Mouse (Mus musculus) ES-E14 (cell line): ENCODE data around the gene Serinc2.

Experiments
- HCFC1 ChIP-seq: IDR thresholded peaks from 2 replicates; pipeline ENCODE4 v1.6.1; 2012; ENCODE audit warnings: low read length, inconsistent platforms, borderline replicate concordance; ENCODE audit not compliant: insufficient read depth
- ZC3H11A ChIP-seq: IDR thresholded peaks from 2 replicates; pipeline ENCODE4 v1.6.1; 2012; ENCODE audit warnings: low read depth, mild to moderate bottlenecking, inconsistent platforms, low read length, borderline replicate concordance

- TF ChIP-seq ZC3H11A (no peak), HCFC1 (no peak)
Measured at GRCm38 (mm10) chr4:130248636-130249035, 30.4 kb downstream of the Serinc2 start.
